Mouse (Mus musculus) heart, adult 10 weeks (tissue): ENCODE results near the gene Fbxl2. TPM values are rescaled to one million over a fixed set of nuclear protein-coding genes. Genes with fewer than 3 reads are reported as not detected.

Experiments
- polyA plus RNA-seq: library from polyadenylated mRNA; stranded (reverse); fragments of 350-450 nt; fragmentation: Illumina TruSeq; extraction: RNeasy Lipid Tissue Mini Kit (QIAGEN cat#74804); gene quantifications from one replicate; pipeline ENCODE4 v1.2.3, GENCODE M21; 2014; ENCODE audit warnings: low read depth, low replicate concordance

Fbxl2 gene
- polyA plus RNA-seq = 0.55 TPM

GRCm38 (mm10) chr9:114046028-114046427, at the start of gene Fbxl2:
Gene Fbxl2 (minus strand): TSS chr9:114046191.

GRCm38 (mm10) chr9:114057090-114057796, 11.3 kb upstream of the Fbxl2 start, which contains the start of gene Susd5:
Gene Susd5 (plus strand): TSS chr9:114057140.

DNA sequence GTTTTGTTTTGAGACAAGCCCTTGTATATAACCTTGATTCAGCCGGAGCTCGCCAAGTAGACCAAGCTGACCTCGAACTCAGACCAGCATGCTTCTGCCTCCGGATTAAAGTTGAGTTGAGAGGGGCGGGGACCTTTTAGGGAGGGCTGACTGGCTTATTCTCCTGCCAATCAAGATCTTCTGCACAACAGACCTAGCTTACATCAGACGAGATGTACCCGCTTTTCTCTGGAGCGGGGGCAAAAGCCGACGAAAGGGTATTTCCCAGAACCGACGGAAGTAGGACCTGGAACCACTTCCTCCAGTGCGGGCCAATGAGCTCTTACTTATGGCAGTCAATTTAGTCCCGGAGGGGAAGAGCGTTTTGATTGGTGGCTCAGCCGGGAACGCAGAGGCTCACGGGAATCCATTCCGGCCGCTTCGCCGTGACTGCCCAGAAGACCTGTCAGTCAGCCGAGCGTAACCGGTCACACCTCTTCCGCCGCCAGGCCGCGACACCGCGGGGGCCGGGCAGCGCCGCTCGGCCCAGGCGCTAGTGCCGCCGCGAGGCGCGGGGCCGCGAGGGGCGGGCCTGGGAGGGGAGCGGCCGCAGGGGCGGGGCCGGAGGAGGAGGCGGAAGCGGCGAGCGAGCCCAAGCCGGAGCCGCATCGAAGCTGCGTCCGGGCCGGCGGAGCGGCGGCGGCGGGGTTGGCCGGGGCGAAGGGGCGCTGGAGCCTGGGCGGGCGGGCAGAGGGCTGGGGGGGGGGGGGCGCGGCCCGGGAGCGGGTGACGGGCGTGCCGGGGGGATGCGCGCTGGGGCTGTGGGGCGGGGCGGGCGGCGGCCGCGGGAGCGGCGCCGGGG, 115.2 kb downstream of the Fbxl2 start, which contains the start of gene Ubp1:
Gene Ubp1 (plus strand): TSS at position 401 of the 841 bp plus-strand sequence.

Other genes starting within 250 kb of the Fbxl2 start
- gene Ubp1, start 115.3 kb downstream of the Fbxl2 start, polyA plus RNA-seq = 48.9 TPM
- 1.9 TPM for gene Susd5, start 10.9 kb upstream of the Fbxl2 start, polyA plus RNA-seq